Comparison of ENCODE assay signal across 14 mouse cellular contexts in genomic region chr6:143660837-143661236, GRCm38 (mm10).
"Had no signal": no experiment of that assay in that cellular context is flagged by ENCODE, and none has a peak within 500 bp of the region (broad histone marks: within the 10 kb centered on the region; RNA-seq: fewer than 3 reads in every experiment).

No protein-coding gene starts in this region.

- DNase-seq: kidney, adult 9 months; kidney, postnatal 36 days; liver; lung, adult 18-20 months; lung, postnatal 4 days; retina, postnatal 1 day; right cerebral cortex, postnatal 4 days; thymus, postnatal 4 days had no signal

- H3K27me3 ChIP-seq: limb, embryonic 12.5 days; midbrain, embryonic 13.5 days; neural tube, embryonic 12.5 days; stomach, embryonic 15.5 days had no signal

- H3K9me3 ChIP-seq: limb, embryonic 12.5 days; midbrain, embryonic 13.5 days; neural tube, embryonic 12.5 days; stomach, embryonic 15.5 days had no signal

- H3K36me3 ChIP-seq: limb, embryonic 12.5 days; midbrain, embryonic 13.5 days; neural tube, embryonic 12.5 days; stomach, embryonic 15.5 days had no signal

- H3K9ac ChIP-seq: limb, embryonic 12.5 days; liver, embryonic 14.5 days; midbrain, embryonic 13.5 days; neural tube, embryonic 12.5 days; stomach, embryonic 15.5 days had no signal

- H3K27ac ChIP-seq: kidney, postnatal 0 days; limb, embryonic 12.5 days; liver, embryonic 14.5 days; midbrain, embryonic 13.5 days; neural tube, embryonic 12.5 days; stomach, embryonic 15.5 days had no signal

- H3K4me2 ChIP-seq: limb, embryonic 12.5 days; midbrain, embryonic 13.5 days; neural tube, embryonic 12.5 days; stomach, embryonic 15.5 days had no signal

- H3K4me3 ChIP-seq: limb, embryonic 12.5 days; midbrain, embryonic 13.5 days; neural tube, embryonic 12.5 days; stomach, embryonic 15.5 days had no signal

- H3K4me1 ChIP-seq: limb, embryonic 12.5 days; midbrain, embryonic 13.5 days; neural tube, embryonic 12.5 days; stomach, embryonic 15.5 days had no signal

- ATAC-seq: midbrain, embryonic 13.5 days had no signal
